Mouse (Mus musculus) neural tube, embryonic 13.5 days (tissue): ENCODE results near the gene Rxra. TPM values are rescaled to one million over a fixed set of nuclear protein-coding genes. Genes with fewer than 3 reads are reported as not detected.

Source experiments
- ATAC-seq: fragments of 200-750 bp; cut with Nextera tagmentation; 2 replicates; pipeline ENCODE4 v1.8.0; 2017; ENCODE audit warnings: low read depth, mild to moderate bottlenecking, moderate TSS enrichment, moderate library complexity
- H3K27ac ChIP-seq: fragments of 300-500 bp; sonication (generic); replicated peaks from 2 replicates; pipeline ENCODE4 v1.5.1; 2015; ENCODE audit warnings: moderate library complexity, mild to moderate bottlenecking, inconsistent platforms
- H3K27me3 ChIP-seq: fragments of 300-500 bp; sonication (generic); 2 replicates; pipeline ENCODE4 v1.6.1; 2015; ENCODE audit warnings: mild to moderate bottlenecking, inconsistent platforms
- H3K36me3 ChIP-seq: fragments of 300-500 bp; sonication (generic); 2 replicates; pipeline ENCODE4 v1.6.1; 2015; ENCODE audit warnings: mild to moderate bottlenecking, inconsistent platforms
- H3K4me1 ChIP-seq: fragments of 300-500 bp; sonication (generic); replicated peaks from 2 replicates; pipeline ENCODE4 v1.6.1; 2015; ENCODE audit warnings: inconsistent platforms
- H3K4me2 ChIP-seq: fragments of 300-500 bp; sonication (generic); 2 replicates; pipeline ENCODE4 v1.6.1; 2015; ENCODE audit warnings: inconsistent platforms, mild to moderate bottlenecking, moderate library complexity
- H3K4me3 ChIP-seq: fragments of 300-500 bp; sonication (generic); 2 replicates; pipeline ENCODE4 v1.5.1; 2015; ENCODE audit warnings: mild to moderate bottlenecking, inconsistent platforms
- H3K9ac ChIP-seq: fragments of 300-500 bp; sonication (generic); 2 replicates; pipeline ENCODE4 v1.6.1; 2015; ENCODE audit warnings: moderate library complexity, mild to moderate bottlenecking, inconsistent platforms
- H3K9me3 ChIP-seq: fragments of 300-500 bp; sonication (generic); 2 replicates; pipeline ENCODE4 v1.6.1; 2016; ENCODE audit warnings: inconsistent platforms
- WGBS: fragments of 180-500 bp; shearing (Covaris S2); methylation state at CpG from one replicate; pipeline ENCODE4 v1.1.7; 2015; 5-methylcytosine and 5-hydroxymethylcytosine counted together
- polyA plus RNA-seq: library from polyadenylated mRNA; unstranded; fragments of >200 nt; fragmentation: Nextera tagmentation; extraction: Ambion mirVana; gene quantifications from 2 replicates; pipeline ENCODE4 v1.2.1, GENCODE M21; 2015

The Rxra gene
- polyA plus RNA-seq, 1 experiment from 2014 or later = 3.2 TPM

DNA sequence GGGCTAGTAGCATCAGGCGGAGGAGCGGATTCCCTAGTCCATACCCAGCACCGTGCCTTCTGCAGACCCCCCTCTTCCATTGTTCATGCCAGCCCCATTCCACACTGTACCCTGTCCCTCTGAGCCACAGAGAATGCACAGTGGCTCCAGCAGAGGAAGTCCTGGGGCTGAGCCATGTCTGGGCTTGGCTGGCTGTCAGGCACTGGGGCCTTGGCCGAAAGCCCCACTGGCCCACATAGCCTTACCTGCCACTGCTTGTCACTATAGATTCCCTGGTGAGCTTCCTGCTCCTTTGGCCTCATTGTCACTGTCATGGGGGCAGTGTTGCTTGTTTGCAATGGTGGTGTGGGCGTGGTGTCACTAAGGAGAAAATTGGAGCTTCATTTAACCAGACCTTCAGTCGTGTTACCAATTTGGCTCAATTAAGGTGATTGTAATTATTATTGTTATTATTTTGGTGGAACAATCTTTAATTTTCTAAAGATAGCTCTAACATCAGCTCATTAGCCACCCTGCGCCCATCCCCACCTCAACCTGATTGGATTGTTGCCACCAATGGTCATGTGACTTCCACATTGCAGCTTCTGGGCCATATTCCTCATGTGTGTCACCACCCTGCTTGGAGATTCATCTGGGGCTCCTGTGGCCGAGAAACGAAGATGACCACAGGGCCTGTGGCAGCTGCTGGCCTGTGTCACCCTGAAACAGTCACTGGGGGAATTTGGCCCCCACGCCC is 85.2 kb downstream of the Rxra start:
- ATAC-seq = no peak
- no peaks in the 10 kb centered on the region for H3K9me3 ChIP-seq

DNA sequence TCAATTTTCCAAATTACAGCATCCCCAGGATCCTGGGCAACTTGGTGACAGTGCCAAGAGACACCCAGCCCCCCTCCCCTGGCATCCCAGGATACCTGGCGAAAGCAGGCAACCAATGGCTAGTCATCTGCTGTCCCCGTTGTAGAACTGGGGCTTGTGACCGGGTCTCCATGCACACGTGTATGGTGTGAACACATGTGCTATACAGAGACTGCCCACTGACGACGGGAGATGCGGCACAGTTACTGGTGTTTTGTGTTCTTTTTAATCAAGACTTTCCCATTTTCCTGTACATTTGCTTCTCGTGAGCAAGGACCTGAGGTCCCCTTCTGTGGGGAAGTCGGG is 85.7 kb downstream of the Rxra start:
- 83% methylated on average over 9 of the region's 9 CpGs for WGBS
- no peak for ATAC-seq
- no peak overlapping the region for H3K27ac ChIP-seq
- no peaks in the 10 kb centered on the region for H3K36me3 ChIP-seq
- H3K4me3 ChIP-seq = no peak overlapping the region
- no peaks in the 10 kb centered on the region for H3K9me3 ChIP-seq
- H3K4me1 ChIP-seq = peaks cover 55% of the 10 kb centered on the region
- H3K4me2 ChIP-seq = no peak overlapping the region
- no peak overlapping the region for H3K9ac ChIP-seq
- peaks cover 12% of the 10 kb centered on the region; the same call in 1 of the 2 replicates for H3K27me3 ChIP-seq

More for the DNA sequence above, 85.2 kb downstream of the Rxra start:
- Histone ChIP-seq H3K9ac (no peak overlapping the region), H3K4me3 (no peak overlapping the region), H3K36me3 (0 out of 2 replicates have a peak, but pooled peaks cover 4% of the 10 kb centered on the region), H3K4me2 (no peak overlapping the region), H3K27ac (no peak overlapping the region), H3K27me3 (peaks cover 8% of the 10 kb centered on the region; the same call in 1 of the 2 replicates), H3K4me1 (peaks cover 55% of the 10 kb centered on the region)
- WGBS = 91% methylated on average over 10 of the region's 10 CpGs

DNA sequence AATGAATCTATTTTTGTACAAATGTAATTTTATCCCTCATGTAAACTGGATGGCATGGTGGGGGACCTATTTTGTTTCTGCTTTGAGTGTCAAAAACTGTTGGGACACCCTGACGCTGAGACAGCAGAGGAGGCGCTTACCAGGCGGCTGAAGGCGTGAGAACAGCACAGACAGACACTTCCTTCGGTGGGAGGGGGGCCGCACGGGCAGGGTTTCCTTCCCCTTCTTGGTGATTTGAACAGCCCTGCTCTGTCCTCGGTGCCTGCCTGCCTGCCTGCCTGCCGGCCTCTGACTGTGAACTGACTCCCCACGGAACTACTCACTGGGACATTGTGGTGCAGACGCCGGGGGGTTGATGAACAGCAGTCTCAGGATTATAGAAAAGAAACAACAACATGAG is 86.3 kb downstream of the Rxra start:
- peaks cover 53% of the 10 kb centered on the region for H3K4me1 ChIP-seq

DNA sequence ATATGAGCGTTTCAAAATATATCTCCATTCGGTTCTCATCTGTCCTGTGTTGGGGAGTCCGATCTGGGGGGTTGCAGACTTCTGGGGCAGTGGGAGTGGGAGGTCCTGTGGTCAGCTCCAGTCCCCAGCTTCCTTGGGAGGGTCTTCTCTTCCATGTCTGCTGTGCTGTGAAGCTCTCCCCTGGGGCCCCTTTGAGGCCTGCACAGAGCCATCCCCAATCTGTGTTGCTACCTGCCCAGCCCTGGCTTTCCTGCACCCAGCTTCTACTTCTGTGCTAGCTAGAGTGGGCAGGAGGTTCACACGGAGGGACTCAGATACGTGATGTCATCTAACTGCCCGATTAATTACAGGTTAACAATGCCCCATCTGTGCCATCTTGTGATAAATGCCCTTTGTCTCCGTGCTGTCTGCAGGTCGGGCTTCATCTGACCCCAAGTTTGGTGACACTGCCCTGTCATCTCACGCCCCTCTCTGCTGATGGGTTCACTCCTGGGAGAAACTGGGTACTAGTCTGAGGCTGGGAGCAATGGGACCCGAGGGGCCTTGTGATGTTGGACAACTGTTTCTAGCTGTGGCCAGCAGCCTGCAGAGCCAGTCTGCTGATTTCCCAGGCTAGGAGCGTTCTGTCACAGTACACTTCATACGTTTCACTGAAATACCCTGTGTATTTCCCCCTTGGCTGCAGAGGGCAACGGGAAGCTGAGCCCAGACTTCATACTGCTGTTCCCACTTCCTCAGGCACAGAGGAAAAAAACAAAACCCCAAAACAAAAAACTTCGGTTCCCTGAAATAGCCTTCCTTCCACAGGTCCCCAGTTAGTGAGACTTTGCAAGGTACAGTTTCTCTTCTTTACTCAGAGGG is 86.9 kb downstream of the Rxra start:
- Histone ChIP-seq H3K4me2 (no peak overlapping the region), H3K9me3 (no peaks in the 10 kb centered on the region), H3K4me3 (no peak overlapping the region), H3K27ac (0 out of 2 replicates have a peak overlapping the region, but pooled peaks have one; percentile 25), H3K4me1 (peaks cover 46% of the 10 kb centered on the region), H3K36me3 (no peaks in the 10 kb centered on the region), H3K9ac (peak overlapping the region; percentile 23; the same call in 1 of the 2 replicates), H3K27me3 (peaks cover 12% of the 10 kb centered on the region; the same call in 1 of the 2 replicates)
- WGBS = 59% methylated on average over 14 of the region's 14 CpGs
- no peak for ATAC-seq

More for the DNA sequence above, 86.3 kb downstream of the Rxra start:
- H3K4me3 ChIP-seq = no peak overlapping the region
- ATAC-seq = no peak
- H3K4me2 ChIP-seq = no peak overlapping the region
- H3K36me3 ChIP-seq = no peaks in the 10 kb centered on the region
- H3K27me3 ChIP-seq = peaks cover 12% of the 10 kb centered on the region; the same call in 1 of the 2 replicates
- 57% methylated on average over 12 of the region's 12 CpGs for WGBS
- no peak overlapping the region for H3K27ac ChIP-seq
- H3K9ac ChIP-seq = no peak overlapping the region
- no peaks in the 10 kb centered on the region for H3K9me3 ChIP-seq

DNA sequence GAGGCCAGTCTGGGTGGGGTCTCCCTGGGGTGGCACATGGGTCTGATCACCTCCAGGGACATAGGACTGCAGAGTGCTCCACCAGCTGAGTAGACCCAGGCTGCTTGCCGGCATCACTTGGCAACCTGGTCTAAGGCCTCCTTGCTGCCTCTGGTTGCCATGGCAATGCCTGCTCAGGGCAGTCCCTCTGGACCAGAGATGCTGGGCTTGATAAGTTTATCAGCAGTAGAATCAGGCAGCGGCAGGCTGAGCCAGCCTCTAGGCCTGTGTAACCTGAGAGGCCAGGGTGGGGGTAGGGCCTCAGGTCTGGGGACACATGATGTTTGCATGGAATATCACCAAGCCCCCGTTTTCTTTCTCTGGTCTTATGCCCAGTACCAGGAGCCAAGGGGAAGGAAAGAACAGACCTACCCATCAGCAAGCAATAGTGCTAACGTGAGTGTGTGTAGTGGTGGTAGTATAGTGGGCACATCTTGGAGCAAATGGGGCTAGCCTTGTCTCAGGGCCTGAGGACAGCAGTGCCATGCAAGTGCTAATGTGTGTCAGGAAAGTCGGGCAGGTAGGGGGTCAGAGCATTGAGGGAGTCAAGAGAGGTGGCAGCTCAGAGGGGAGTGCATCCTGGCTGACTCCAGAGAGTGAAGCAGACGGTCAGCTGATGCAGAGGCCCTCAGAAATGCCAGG is 88.2 kb downstream of the Rxra start:
- Histone ChIP-seq H3K36me3 (no peaks in the 10 kb centered on the region), H3K4me1 (peaks cover 34% of the 10 kb centered on the region), H3K4me3 (no peak overlapping the region), H3K9me3 (no peaks in the 10 kb centered on the region), H3K27ac (peak overlapping the region; percentile 46; the same call in 1 of the 2 replicates), H3K27me3 (peaks cover 12% of the 10 kb centered on the region; the same call in 1 of the 2 replicates), H3K9ac (no peak overlapping the region), H3K4me2 (no peak overlapping the region)
- WGBS = 21% methylated on average over 6 of the region's 6 CpGs
- peak; percentile 38 for ATAC-seq

DNA sequence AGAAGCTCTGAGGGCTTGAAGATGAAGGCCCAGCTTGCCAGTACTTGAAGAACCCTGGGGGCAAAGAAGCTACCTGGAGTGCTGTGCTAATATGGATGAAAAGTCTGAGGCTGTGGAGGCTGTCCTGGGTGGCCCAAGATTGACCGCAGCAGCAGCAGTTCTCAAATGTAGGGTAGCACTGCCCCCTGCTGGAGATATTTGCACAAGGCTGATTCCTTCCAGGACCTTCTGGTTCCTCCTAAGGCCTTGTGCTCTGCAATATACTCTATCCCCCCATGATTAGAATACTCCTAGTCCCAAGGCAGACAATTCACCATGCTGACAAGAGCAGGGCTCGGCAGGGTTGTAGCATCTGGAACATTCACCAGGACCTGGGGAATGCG is 88.7 kb downstream of the Rxra start:
- WGBS = 29% methylated on average over 3 of the region's 3 CpGs
- H3K4me3 ChIP-seq = no peak overlapping the region
- H3K9me3 ChIP-seq = no peaks in the 10 kb centered on the region
- no peak overlapping the region for H3K27ac ChIP-seq
- peak; percentile 79 for ATAC-seq
- no peaks in the 10 kb centered on the region for H3K36me3 ChIP-seq
- H3K4me2 ChIP-seq = no peak overlapping the region
- peaks cover 31% of the 10 kb centered on the region for H3K4me1 ChIP-seq
- H3K27me3 ChIP-seq = peaks cover 12% of the 10 kb centered on the region; the same call in 1 of the 2 replicates
- H3K9ac ChIP-seq = no peak overlapping the region

DNA sequence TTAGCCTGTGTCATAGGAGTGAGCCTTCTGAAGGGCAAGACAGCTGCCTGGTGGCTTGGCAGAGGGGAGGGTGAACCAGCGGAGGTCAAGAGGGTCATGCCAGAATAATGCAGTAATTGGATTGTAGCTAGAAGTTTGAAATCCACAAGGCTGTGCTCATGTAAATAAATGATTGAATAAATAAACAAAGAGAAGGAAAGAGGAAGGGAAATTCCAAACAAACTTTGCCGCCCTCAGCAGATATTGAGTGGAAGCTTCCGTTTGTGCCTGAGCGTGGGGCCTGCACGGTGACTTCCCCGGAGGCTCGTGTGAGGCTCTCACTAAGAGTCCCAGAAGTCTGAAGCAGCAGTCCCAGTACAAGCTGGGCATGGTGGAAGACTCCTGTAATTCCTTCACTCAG is 91.5 kb downstream of the Rxra start:
- Histone ChIP-seq H3K4me2 (no peak overlapping the region), H3K27me3 (peaks cover 12% of the 10 kb centered on the region; the same call in 1 of the 2 replicates), H3K27ac (no peak overlapping the region), H3K36me3 (no peaks in the 10 kb centered on the region), H3K4me1 (peaks cover 25% of the 10 kb centered on the region), H3K9ac (no peak overlapping the region), H3K4me3 (no peak overlapping the region), H3K9me3 (no peaks in the 10 kb centered on the region)
- 71% methylated on average over 7 of the region's 7 CpGs for WGBS
- ATAC-seq = no peak

DNA sequence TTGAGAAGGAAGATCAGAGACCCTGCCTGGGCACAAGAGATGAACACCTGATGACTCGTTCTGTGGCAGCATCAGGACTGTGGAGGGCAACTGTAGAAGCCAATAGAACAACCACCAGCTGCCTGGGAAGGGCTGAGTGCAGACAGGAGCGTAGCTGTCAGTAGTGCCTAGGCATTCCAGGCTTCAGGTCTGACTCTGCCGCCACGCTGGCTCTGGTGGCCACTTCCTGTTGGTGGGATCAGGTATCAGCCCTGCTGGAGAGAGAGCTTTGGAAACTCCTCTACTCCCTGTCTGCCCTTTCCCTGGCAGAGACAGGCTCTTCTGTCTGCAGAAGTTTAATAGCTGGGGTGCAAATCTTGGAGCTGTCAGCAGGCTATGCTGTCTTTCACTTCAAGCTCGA is 93.5 kb downstream of the Rxra start:
- no peak for ATAC-seq
- no peaks in the 10 kb centered on the region for H3K9me3 ChIP-seq
- peaks cover 6% of the 10 kb centered on the region for H3K4me1 ChIP-seq
- H3K36me3 ChIP-seq = no peaks in the 10 kb centered on the region
- no peak overlapping the region for H3K4me2 ChIP-seq
- no peak overlapping the region for H3K9ac ChIP-seq
- H3K27me3 ChIP-seq = 0 out of 2 replicates have a peak, but pooled peaks cover 8% of the 10 kb centered on the region
- no peak overlapping the region for H3K4me3 ChIP-seq
- H3K27ac ChIP-seq = no peak overlapping the region
- WGBS = 40% methylated on average over 5 of the region's 5 CpGs

DNA sequence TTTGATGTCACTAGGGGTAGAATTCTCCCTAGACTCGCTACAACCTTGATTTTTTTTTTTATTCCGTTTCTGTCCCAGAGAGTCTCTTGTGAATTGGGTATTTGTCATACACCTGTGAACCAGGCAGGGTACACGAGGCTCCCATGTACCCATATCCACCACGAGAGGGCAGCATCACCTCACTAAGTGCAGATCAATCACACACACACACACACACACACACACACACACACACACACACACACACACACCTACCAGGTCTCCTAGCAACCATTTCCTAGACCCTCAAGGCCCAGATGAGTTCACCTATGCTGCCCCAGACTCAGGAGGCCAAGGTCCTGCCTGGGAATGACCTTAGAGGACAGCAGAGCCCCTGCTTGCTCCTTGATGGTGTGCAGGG is 94.0 kb downstream of the Rxra start:
- H3K4me1 ChIP-seq = 0 out of 2 replicates have a peak, but pooled peaks cover 4% of the 10 kb centered on the region
- H3K27me3 ChIP-seq = 0 out of 2 replicates have a peak, but pooled peaks cover 8% of the 10 kb centered on the region
- H3K27ac ChIP-seq = no peak overlapping the region
- no peak overlapping the region for H3K4me3 ChIP-seq
- no peaks in the 10 kb centered on the region for H3K36me3 ChIP-seq
- H3K4me2 ChIP-seq = no peak overlapping the region
- no peak overlapping the region for H3K9ac ChIP-seq
- no peak for ATAC-seq
- WGBS = 2% methylated on average over 4 of the region's 4 CpGs
- no peaks in the 10 kb centered on the region for H3K9me3 ChIP-seq

DNA sequence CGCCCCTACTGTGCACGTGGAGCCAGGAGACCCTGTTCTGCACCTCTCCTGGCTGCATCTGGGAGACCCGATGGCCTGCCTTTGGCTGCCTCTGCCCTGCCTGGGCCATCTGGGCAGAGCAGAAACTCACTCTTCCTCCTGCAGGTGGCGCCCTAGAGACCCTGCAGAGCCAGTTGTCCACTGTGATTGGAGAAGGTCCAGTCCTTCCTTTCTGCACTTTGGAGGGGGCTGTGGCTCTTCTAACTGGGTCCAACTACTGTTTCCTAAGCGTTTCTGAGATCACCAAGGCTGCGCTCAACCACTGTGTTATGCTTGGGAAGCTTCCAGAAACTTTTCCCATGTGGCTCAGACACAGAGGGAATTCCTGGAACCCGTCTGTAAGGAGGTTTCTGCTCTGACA is 95.7 kb downstream of the Rxra start:
- H3K4me3 ChIP-seq = no peak overlapping the region
- H3K36me3 ChIP-seq = no peaks in the 10 kb centered on the region
- ATAC-seq = no peak; the same call in 1 of the 2 replicates
- no peak overlapping the region for H3K4me2 ChIP-seq
- no peak overlapping the region for H3K9ac ChIP-seq
- no peaks in the 10 kb centered on the region for H3K27me3 ChIP-seq
- H3K27ac ChIP-seq = no peak overlapping the region
- H3K4me1 ChIP-seq = 0 out of 2 replicates have a peak, but pooled peaks cover 4% of the 10 kb centered on the region
- H3K9me3 ChIP-seq = no peaks in the 10 kb centered on the region
- whole genome bisulfite sequencing = 30% methylated on average over 7 of the region's 7 CpGs

DNA sequence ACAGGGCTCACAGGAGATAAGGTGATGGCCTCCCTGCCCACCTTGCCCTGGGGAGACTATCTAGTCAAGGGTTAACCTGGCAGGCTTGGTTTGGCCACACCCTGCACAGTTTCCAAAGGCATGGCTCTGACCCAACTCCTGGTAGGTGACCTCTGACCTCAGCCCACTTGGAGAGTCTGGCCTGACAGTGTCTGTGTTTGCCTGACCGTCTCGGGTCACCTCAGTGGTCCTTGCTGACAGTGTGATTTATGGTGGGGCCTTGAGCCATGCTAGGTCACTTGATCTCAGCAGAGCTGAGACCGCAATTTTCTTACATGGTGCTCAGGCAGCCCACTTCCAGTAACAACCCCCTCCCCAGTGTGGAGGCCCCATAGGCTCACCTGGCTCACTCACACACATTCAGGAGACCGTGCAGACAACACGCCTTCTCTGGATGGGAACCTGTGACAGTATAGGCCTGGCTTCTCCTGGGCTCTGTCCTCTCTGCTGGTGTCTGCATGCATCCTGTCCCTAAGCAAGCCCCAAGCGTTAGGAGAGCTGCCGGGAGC is 96.7 kb downstream of the Rxra start:
- 0 out of 2 replicates have a peak, but pooled peaks cover 4% of the 10 kb centered on the region for H3K4me1 ChIP-seq
- H3K9me3 ChIP-seq = no peaks in the 10 kb centered on the region
- 47% methylated on average over 7 of the region's 7 CpGs for WGBS
- no peaks in the 10 kb centered on the region for H3K36me3 ChIP-seq
- H3K27ac ChIP-seq = no peak overlapping the region
- no peak overlapping the region for H3K9ac ChIP-seq
- H3K4me2 ChIP-seq = no peak overlapping the region
- H3K4me3 ChIP-seq = no peak overlapping the region
- H3K27me3 ChIP-seq = no peaks in the 10 kb centered on the region
- ATAC-seq = no peak
